Mouse (Mus musculus): ENCODE results near the gene Wipf2. TPM values are rescaled to one million over a fixed set of nuclear protein-coding genes. Genes with fewer than 3 reads are reported as not detected.

Wipf2 gene
- total RNA-seq, 2 experiments from 2014 or later: 8.2 to 9.4 TPM

- no peak for ATAC-seq (replicated peaks; ENCODE audit: low FRiP score, poor library complexity, severe bottlenecking)
Measured at GRCm38 (mm10) chr11:98939953-98940641, 76.7 kb downstream of the Wipf2 start.

GRCm38 (mm10) chr11:98940776-98941175, 77.3 kb downstream of the Wipf2 start:
- ATAC-seq (replicated peaks; ENCODE audit: low FRiP score, poor library complexity, severe bottlenecking): no peak

- ATAC-seq (replicated peaks; ENCODE audit: low FRiP score, poor library complexity, severe bottlenecking): no peak
Measured at GRCm38 (mm10) chr11:98941341-98941825, 77.9 kb downstream of the Wipf2 start.

- peak; percentile 27 for ATAC-seq (replicated peaks; ENCODE audit: low FRiP score, poor library complexity, severe bottlenecking)
Measured at GRCm38 (mm10) chr11:98941826-98942550, 78.5 kb downstream of the Wipf2 start.

- ATAC-seq (replicated peaks; ENCODE audit: low FRiP score, poor library complexity, severe bottlenecking): no peak
Measured at GRCm38 (mm10) chr11:98942555-98942922, 79.1 kb downstream of the Wipf2 start.

GRCm38 (mm10) chr11:98942923-98943641, 79.6 kb downstream of the Wipf2 start:
- ATAC-seq (replicated peaks; ENCODE audit: low FRiP score, poor library complexity, severe bottlenecking): no peak

GRCm38 (mm10) chr11:98943741-98944461, 80.5 kb downstream of the Wipf2 start:
- no peak for ATAC-seq (replicated peaks; ENCODE audit: low FRiP score, poor library complexity, severe bottlenecking)

- ATAC-seq (replicated peaks; ENCODE audit: low FRiP score, poor library complexity, severe bottlenecking): no peak
Measured at GRCm38 (mm10) chr11:98944897-98945604, 81.6 kb downstream of the Wipf2 start.

- ATAC-seq (replicated peaks; ENCODE audit: low FRiP score, poor library complexity, severe bottlenecking): no peak
Measured at GRCm38 (mm10) chr11:98945605-98945977, 82.2 kb downstream of the Wipf2 start.

- no peak for ATAC-seq (replicated peaks; ENCODE audit: low FRiP score, poor library complexity, severe bottlenecking)
Measured at GRCm38 (mm10) chr11:98947969-98948569, 84.6 kb downstream of the Wipf2 start.

- no peak for ATAC-seq (replicated peaks; ENCODE audit: low FRiP score, poor library complexity, severe bottlenecking)
Measured at GRCm38 (mm10) chr11:98949242-98949957, 86.0 kb downstream of the Wipf2 start.

GRCm38 (mm10) chr11:98949958-98950460, 86.6 kb downstream of the Wipf2 start:
- ATAC-seq (replicated peaks; ENCODE audit: low FRiP score, poor library complexity, severe bottlenecking): no peak

- no peak for ATAC-seq (replicated peaks; ENCODE audit: low FRiP score, poor library complexity, severe bottlenecking)
Measured at GRCm38 (mm10) chr11:98950484-98950883, 87.0 kb downstream of the Wipf2 start.

- ATAC-seq (replicated peaks; ENCODE audit: low FRiP score, poor library complexity, severe bottlenecking): 0 out of 2 replicates have a peak, but pooled peaks have one; percentile 18
Measured at GRCm38 (mm10) chr11:98951026-98951906, 87.8 kb downstream of the Wipf2 start.

GRCm38 (mm10) chr11:98952111-98952510, 88.7 kb downstream of the Wipf2 start:
- no peak for ATAC-seq (replicated peaks; ENCODE audit: low FRiP score, poor library complexity, severe bottlenecking)

GRCm38 (mm10) chr11:98952736-98953135, 89.3 kb downstream of the Wipf2 start:
- ATAC-seq (replicated peaks; ENCODE audit: low FRiP score, poor library complexity, severe bottlenecking): no peak

GRCm38 (mm10) chr11:98953361-98953760, 89.9 kb downstream of the Wipf2 start:
- ATAC-seq (replicated peaks; ENCODE audit: low FRiP score, poor library complexity, severe bottlenecking): no peak

Data from erythroblast, adult 5-6 weeks (primary cell).